8 mouse cellular contexts compared by ENCODE assay signal in genomic region chr7:129591371-129592131, GRCm38 (mm10). TPM values are rescaled to one million over a fixed set of nuclear protein-coding genes. Genes with fewer than 3 reads are reported as not detected.
A peak's percentile ranks its signal among the peaks of the same experiment; 100 is the strongest.
DNase-seq lines count a peak whose midpoint lies in the region; ATAC-seq lines count a peak whose summit lies in the region.

Wdr11 (plus strand) TSS chr7:129591863.

- ATAC-seq in megakaryocyte progenitor cell, adult 5-6 weeks (replicated peaks; ENCODE audit: poor library complexity) = peak; percentile 93

- peak; percentile 86 for DNase-seq in adipocyte (ENCODE audit: low spot score)
- DNase-seq in embryo, embryonic 10 days (ENCODE audit: low spot score) = peak; percentile 91
- DNase-seq in gastrocnemius, postnatal 10 days = peak; percentile 74
- DNase-seq in induced T-regulatory cell, adult 2 months (ENCODE audit: low read depth) = peak; percentile 81
- peak; percentile 53 to 84 for DNase-seq in left cerebral cortex, adult 9 months (ENCODE audit: low spot score in 2 of 2)
- DNase-seq in right cerebral cortex, postnatal 14 days = peak; percentile 79
- DNase-seq in urinary bladder, postnatal 36 days (ENCODE audit: low spot score in 2 of 2) = peak; percentile 70 to 78

RNA-seq across cellular contexts. Expression of gene Wdr11, which starts in this region (rescaled TPM):
- 10 to 100 TPM; 17.7 to 21.6 TPM for total RNA-seq in gastrocnemius, postnatal 10 days (2021)
- 30.5 and 39.8 TPM in 2 replicates for total RNA-seq in megakaryocyte progenitor cell, adult 5-6 weeks (2015)
- total RNA-seq in megakaryocyte progenitor cell, adult 5-6 weeks (2017) = 20.2 and 27.0 TPM in 2 replicates

Comparison
In these comparisons a context has a peak if more than half of its experiments do, and no peak if none do; other contexts are left out.
1. Peak in every context shown above with its lines: DNase-seq and ATAC-seq.